Mouse (Mus musculus): ENCODE results near the gene Twsg1. TPM values are rescaled to one million over a fixed set of nuclear protein-coding genes. Genes with fewer than 3 reads are reported as not detected.

Gene Twsg1
- polyA plus RNA-seq, 1 experiment from 2014 or later: 154 TPM

GRCm38 (mm10) chr17:65956140-65956539 lies 5.1 kb upstream of the Twsg1 start:
- ATAC-seq (ENCODE audit: insufficient number of reproducible peaks, low FRiP score, low TSS enrichment, low read depth): no peak
- no peaks in the 10 kb centered on the region for H3K9me3 ChIP-seq (replicated peaks)
- no peaks in the 10 kb centered on the region for H3K27me3 ChIP-seq

DNA sequence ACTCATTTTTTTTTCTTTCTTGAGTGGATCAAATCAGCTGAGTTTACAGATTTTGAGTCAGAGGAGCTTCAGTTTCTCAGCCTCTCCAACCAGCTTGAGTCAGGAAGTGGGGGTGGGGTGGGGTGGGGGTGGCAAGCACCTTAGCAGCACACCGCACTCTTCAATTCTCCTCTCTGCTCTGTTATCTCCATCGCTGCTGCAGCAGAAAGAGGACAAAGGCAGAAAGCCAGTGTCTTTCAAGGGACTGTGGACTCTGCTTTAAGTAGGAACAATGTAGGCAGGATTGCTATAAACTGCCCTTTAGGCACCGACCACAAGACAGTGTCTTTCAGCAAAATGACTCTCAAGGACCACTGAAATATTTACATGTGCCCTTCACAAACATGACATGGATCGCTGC lies 2.9 kb upstream of the Twsg1 start:
- H3K9ac ChIP-seq: no peak overlapping the region
- no peak overlapping the region for H3K27ac ChIP-seq (replicated peaks)
- no peak overlapping the region for H3K4me3 ChIP-seq (replicated peaks)
- ATAC-seq (ENCODE audit: insufficient number of reproducible peaks, low FRiP score, low TSS enrichment, low read depth): no peak
- peaks cover 31% of the 10 kb centered on the region for H3K4me1 ChIP-seq
- H3K9me3 ChIP-seq (replicated peaks): no peaks in the 10 kb centered on the region
- H3K36me3 ChIP-seq: no peaks in the 10 kb centered on the region
- 55% methylated on average over 4 of the region's 4 CpGs for WGBS
- no peak overlapping the region for H3K4me2 ChIP-seq (replicated peaks)
- H3K27me3 ChIP-seq: no peaks in the 10 kb centered on the region

More at GRCm38 (mm10) chr17:65956140-65956539, 5.1 kb upstream of the Twsg1 start:
- H3K36me3 ChIP-seq: no peaks in the 10 kb centered on the region
- peaks cover 16% of the 10 kb centered on the region for H3K4me1 ChIP-seq
- H3K4me3 ChIP-seq (replicated peaks): no peak overlapping the region
- no peak overlapping the region for H3K4me2 ChIP-seq (replicated peaks)
- H3K27ac ChIP-seq (replicated peaks): no peak overlapping the region
- no peak overlapping the region for H3K9ac ChIP-seq
- 83% methylated on average over 3 of the region's 3 CpGs for WGBS

GRCm38 (mm10) chr17:65952083-65952482 lies 1.1 kb upstream of the Twsg1 start:
- H3K4me3 ChIP-seq (replicated peaks): no peak overlapping the region
- no peak for ATAC-seq (ENCODE audit: insufficient number of reproducible peaks, low FRiP score, low TSS enrichment, low read depth)
- no peak overlapping the region for H3K9ac ChIP-seq
- peaks cover 15% of the 10 kb centered on the region; the same call in 1 of the 2 replicates for H3K36me3 ChIP-seq
- H3K9me3 ChIP-seq (replicated peaks): no peaks in the 10 kb centered on the region
- no peak overlapping the region for H3K27ac ChIP-seq (replicated peaks)
- H3K4me1 ChIP-seq: peaks cover 28% of the 10 kb centered on the region
- WGBS: 71% methylated on average over 5 of the region's 5 CpGs
- H3K4me2 ChIP-seq (replicated peaks): no peak overlapping the region
- no peaks in the 10 kb centered on the region for H3K27me3 ChIP-seq

GRCm38 (mm10) chr17:65950183-65950582 lies 843 bp downstream of the Twsg1 start:
- Histone ChIP-seq H3K4me1 (peaks cover 24% of the 10 kb centered on the region), H3K27me3 (no peaks in the 10 kb centered on the region), H3K9me3 (replicated peaks) (no peaks in the 10 kb centered on the region), H3K4me2 (replicated peaks) (peak overlapping the region; percentile 54), H3K27ac (replicated peaks) (peak overlapping the region; percentile 94), H3K9ac (peak overlapping the region; percentile 79), H3K36me3 (peaks cover 28% of the 10 kb centered on the region; the same call in 1 of the 2 replicates), H3K4me3 (replicated peaks) (peak overlapping the region; percentile 92)
- 22% methylated on average over 7 of the region's 7 CpGs for WGBS
- no peak for ATAC-seq (ENCODE audit: insufficient number of reproducible peaks, low FRiP score, low TSS enrichment, low read depth)

GRCm38 (mm10) chr17:65947307-65947706 lies 3.7 kb downstream of the Twsg1 start:
- ATAC-seq (ENCODE audit: insufficient number of reproducible peaks, low FRiP score, low TSS enrichment, low read depth): no peak
- WGBS: 73% methylated on average over 8 of the region's 8 CpGs
- H3K4me3 ChIP-seq (replicated peaks): no peak overlapping the region
- H3K27me3 ChIP-seq: no peaks in the 10 kb centered on the region
- no peak overlapping the region for H3K4me2 ChIP-seq (replicated peaks)
- no peaks in the 10 kb centered on the region for H3K9me3 ChIP-seq (replicated peaks)
- H3K9ac ChIP-seq: no peak overlapping the region
- H3K27ac ChIP-seq (replicated peaks): no peak overlapping the region
- peaks cover 30% of the 10 kb centered on the region for H3K4me1 ChIP-seq
- H3K36me3 ChIP-seq: peaks cover 28% of the 10 kb centered on the region; the same call in 1 of the 2 replicates

DNA sequence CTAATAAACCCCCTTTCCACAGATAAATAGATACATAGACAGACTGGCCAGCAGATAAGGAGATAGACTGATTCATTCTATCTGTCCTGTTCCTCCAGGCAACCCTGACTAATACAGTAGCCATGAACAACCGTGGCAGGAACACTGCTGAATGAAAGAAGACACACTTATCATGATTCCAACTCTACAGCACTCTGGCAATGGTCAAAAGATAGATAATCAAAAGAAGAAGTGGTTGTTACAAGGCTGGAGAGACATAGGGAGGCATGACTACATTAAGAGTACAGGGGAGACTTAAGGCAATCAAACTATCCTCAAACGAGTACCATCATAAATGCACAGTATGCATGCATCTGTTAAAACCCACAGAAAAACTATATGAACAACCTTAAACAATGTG lies 5.6 kb downstream of the Twsg1 start:
- no peak overlapping the region for H3K27ac ChIP-seq (replicated peaks)
- no peak for ATAC-seq (ENCODE audit: insufficient number of reproducible peaks, low FRiP score, low TSS enrichment, low read depth)
- 89% methylated on average over 2 of the region's 2 CpGs for WGBS
- H3K4me2 ChIP-seq (replicated peaks): no peak overlapping the region
- no peaks in the 10 kb centered on the region for H3K9me3 ChIP-seq (replicated peaks)
- H3K4me3 ChIP-seq (replicated peaks): no peak overlapping the region
- H3K4me1 ChIP-seq: peaks cover 34% of the 10 kb centered on the region
- H3K9ac ChIP-seq: no peak overlapping the region
- H3K27me3 ChIP-seq: no peaks in the 10 kb centered on the region
- H3K36me3 ChIP-seq: peaks cover 28% of the 10 kb centered on the region; the same call in 1 of the 2 replicates

- no peak overlapping the region for H3K4me2 ChIP-seq (replicated peaks)
- peaks cover 20% of the 10 kb centered on the region for H3K36me3 ChIP-seq
- no peaks in the 10 kb centered on the region for H3K9me3 ChIP-seq (replicated peaks)
- no peak overlapping the region for H3K9ac ChIP-seq
- peaks cover 23% of the 10 kb centered on the region for H3K4me1 ChIP-seq
- no peak overlapping the region for H3K27ac ChIP-seq (replicated peaks)
- WGBS: 63% methylated on average over 4 of the region's 4 CpGs
- H3K27me3 ChIP-seq: no peaks in the 10 kb centered on the region
- no peak overlapping the region for H3K4me3 ChIP-seq (replicated peaks)
- ATAC-seq (ENCODE audit: insufficient number of reproducible peaks, low FRiP score, low TSS enrichment, low read depth): no peak
These were observed 8.6 kb downstream of the Twsg1 start for GRCm38 (mm10) chr17:65942394-65942793.

GRCm38 (mm10) chr17:65941275-65941674 lies 9.8 kb downstream of the Twsg1 start:
- 77% methylated on average over 6 of the region's 6 CpGs for WGBS
- H3K36me3 ChIP-seq: peaks cover 21% of the 10 kb centered on the region

GRCm38 (mm10) chr17:65940221-65940620 lies 10.8 kb downstream of the Twsg1 start:
- Histone ChIP-seq H3K4me2 (replicated peaks) (no peak overlapping the region), H3K4me3 (replicated peaks) (no peak overlapping the region), H3K27ac (replicated peaks) (no peak overlapping the region), H3K27me3 (no peaks in the 10 kb centered on the region), H3K9ac (no peak overlapping the region), H3K9me3 (replicated peaks) (no peaks in the 10 kb centered on the region), H3K4me1 (peaks cover 23% of the 10 kb centered on the region), H3K36me3 (peaks cover 21% of the 10 kb centered on the region)
- ATAC-seq (ENCODE audit: insufficient number of reproducible peaks, low FRiP score, low TSS enrichment, low read depth): no peak
- 74% methylated on average over 12 of the region's 12 CpGs for WGBS

More at GRCm38 (mm10) chr17:65941275-65941674, 9.8 kb downstream of the Twsg1 start:
- H3K9me3 ChIP-seq (replicated peaks): no peaks in the 10 kb centered on the region
- peaks cover 23% of the 10 kb centered on the region for H3K4me1 ChIP-seq
- H3K27me3 ChIP-seq: no peaks in the 10 kb centered on the region
- no peak overlapping the region for H3K4me3 ChIP-seq (replicated peaks)
- no peak for ATAC-seq (ENCODE audit: insufficient number of reproducible peaks, low FRiP score, low TSS enrichment, low read depth)
- no peak overlapping the region for H3K9ac ChIP-seq
- H3K4me2 ChIP-seq (replicated peaks): no peak overlapping the region
- no peak overlapping the region for H3K27ac ChIP-seq (replicated peaks)

GRCm38 (mm10) chr17:65939461-65940192 lies 11.4 kb downstream of the Twsg1 start:
- H3K4me2 ChIP-seq (replicated peaks): no peak overlapping the region
- no peak for ATAC-seq (ENCODE audit: insufficient number of reproducible peaks, low FRiP score, low TSS enrichment, low read depth)
- peaks cover 20% of the 10 kb centered on the region for H3K36me3 ChIP-seq
- 63% methylated on average over 14 of the region's 14 CpGs for WGBS
- H3K4me3 ChIP-seq (replicated peaks): no peak overlapping the region
- no peaks in the 10 kb centered on the region for H3K27me3 ChIP-seq
- H3K9ac ChIP-seq: no peak overlapping the region
- H3K27ac ChIP-seq (replicated peaks): 0 out of 2 replicates have a peak overlapping the region, but pooled peaks have one; percentile 12
- no peaks in the 10 kb centered on the region for H3K9me3 ChIP-seq (replicated peaks)
- H3K4me1 ChIP-seq: peaks cover 23% of the 10 kb centered on the region

GRCm38 (mm10) chr17:65937671-65938070 lies 13.4 kb downstream of the Twsg1 start:
- WGBS: 86% methylated on average over 9 of the region's 9 CpGs
- Histone ChIP-seq H3K36me3 (peaks cover 35% of the 10 kb centered on the region), H3K4me2 (replicated peaks) (no peak overlapping the region), H3K9ac (no peak overlapping the region), H3K9me3 (replicated peaks) (no peaks in the 10 kb centered on the region), H3K27ac (replicated peaks) (no peak overlapping the region), H3K4me1 (peaks cover 17% of the 10 kb centered on the region), H3K4me3 (replicated peaks) (no peak overlapping the region), H3K27me3 (no peaks in the 10 kb centered on the region)
- ATAC-seq (ENCODE audit: insufficient number of reproducible peaks, low FRiP score, low TSS enrichment, low read depth): no peak

DNA sequence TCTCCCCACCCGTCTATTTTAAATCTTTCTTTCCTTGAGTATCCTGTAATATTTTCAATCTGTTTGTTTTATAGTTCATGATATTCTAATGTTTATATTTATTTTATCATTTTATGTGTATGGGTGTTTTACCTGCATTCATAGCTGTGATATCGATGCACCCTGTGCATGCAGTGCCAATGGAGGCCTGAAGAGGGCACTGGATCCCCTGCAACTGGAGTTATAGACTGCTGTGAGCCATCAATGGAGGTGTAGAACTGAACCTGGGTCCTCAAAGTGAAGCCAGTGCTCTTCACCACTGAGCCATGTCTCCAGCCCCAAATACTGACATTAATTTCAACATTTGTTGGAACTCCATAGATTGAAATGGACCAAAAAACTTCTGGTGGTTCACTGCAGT lies 17.3 kb downstream of the Twsg1 start:
- Histone ChIP-seq H3K36me3 (peaks cover 43% of the 10 kb centered on the region), H3K9ac (no peak overlapping the region), H3K27ac (replicated peaks) (no peak overlapping the region), H3K4me2 (replicated peaks) (no peak overlapping the region), H3K4me3 (replicated peaks) (no peak overlapping the region), H3K27me3 (no peaks in the 10 kb centered on the region), H3K9me3 (replicated peaks) (no peaks in the 10 kb centered on the region), H3K4me1 (peaks cover 21% of the 10 kb centered on the region)
- ATAC-seq (ENCODE audit: insufficient number of reproducible peaks, low FRiP score, low TSS enrichment, low read depth): no peak
- 98% methylated on average over 2 of the region's 2 CpGs for WGBS

Measured in embryonic facial prominence, embryonic 15.5 days (tissue).